Mouse (Mus musculus): ENCODE measurements around the gene Pex19.

GRCm38 (mm10) chr1:172134072-172134471, 7.5 kb downstream of the Pex19 start:
- TF ChIP-seq CTCF (IDR thresholded peaks at IDR 0.05; ENCODE audit: low read depth, low read length) (no peak), POLR2A (IDR thresholded peaks at IDR 0.05; ENCODE audit: extremely low read depth, insufficient read depth, low read length) (no peak)

All from liver, adult 2 months (tissue).